In genomic region chr10:96460617-96461338, GRCm38 (mm10) we compare ENCODE assay signal across 10 mouse cellular contexts.
A peak's percentile ranks its signal among the peaks of the same experiment; 100 is the strongest.
DNase-seq lines count a peak whose midpoint lies in the region; ATAC-seq and TF ChIP-seq lines count a peak whose summit lies in the region.
"Had no signal": no experiment of that assay in that cellular context is flagged by ENCODE, and none has a peak within 500 bp of the region (broad histone marks: within the 10 kb centered on the region; RNA-seq: fewer than 3 reads in every experiment).

No protein-coding gene starts in this region.

- no peak overlapping the region for H3K9ac ChIP-seq in limb, embryonic 14.5 days (ENCODE audit: low read depth, low read length, severe bottlenecking)
- H3K9ac ChIP-seq: heart, embryonic 13.5 days had no signal

- peak; percentile 44; the same call in 1 of the 2 replicates for ATAC-seq in limb, embryonic 14.5 days (ENCODE audit: low FRiP score, low read depth)

- no peaks in the 10 kb centered on the region for H3K9me3 ChIP-seq in forebrain, embryonic 10.5 days
- no peaks in the 10 kb centered on the region for H3K9me3 ChIP-seq in limb, embryonic 14.5 days (ENCODE audit: control insufficient read depth, low read length)
- H3K9me3 ChIP-seq: heart, embryonic 13.5 days had no signal

- H3K27ac ChIP-seq in forebrain, embryonic 10.5 days = peak overlapping the region; percentile 80
- no peak overlapping the region; the same call in 1 of the 2 replicates for H3K27ac ChIP-seq in limb, embryonic 14.5 days (replicated peaks; ENCODE audit: low read depth, low read length)
- H3K27ac ChIP-seq: heart, embryonic 13.5 days had no signal

- H3K27me3 ChIP-seq in forebrain, embryonic 10.5 days (ENCODE audit: poor library complexity, severe bottlenecking) = no peaks in the 10 kb centered on the region
- H3K27me3 ChIP-seq in limb, embryonic 14.5 days (ENCODE audit: control insufficient read depth, insufficient read depth, low read length) = no peaks in the 10 kb centered on the region
- H3K27me3 ChIP-seq: heart, embryonic 13.5 days had no signal

- DNase-seq in embryo, embryonic 10 days (ENCODE audit: low spot score) = peak; percentile 13
- no peak for DNase-seq in embryo, embryonic 9.5 days (ENCODE audit: extremely low spot score)
- peak; percentile 48 for DNase-seq in CD4-positive, CD25-positive, alpha-beta regulatory T cell, adult 2 months (ENCODE audit: low read depth, low spot score)
- DNase-seq in forebrain, embryonic 10.5 days (ENCODE audit: extremely low spot score, low spot score) = peak; percentile 56
- DNase-seq in limb, embryonic 14.5 days (ENCODE audit: low spot score) = peak; percentile 73
- no peak for DNase-seq in spleen, postnatal 36 days (ENCODE audit: low spot score in 2 of 2)
- no peak for DNase-seq in cerebellum, postnatal 36 days
- DNase-seq in adrenal gland, adult 2 months = no peak
- DNase-seq: right cerebral cortex, postnatal 14 days had no signal

- TF ChIP-seq POLR2A in limb, embryonic 14.5 days (IDR thresholded peaks at IDR 0.05; ENCODE audit: borderline replicate concordance, extremely low read depth, insufficient read depth, insufficient read length) = no peak

- peak overlapping the region; percentile 40 for H3K4me2 ChIP-seq in limb, embryonic 14.5 days (replicated peaks; ENCODE audit: low read depth, low read length, severe bottlenecking)
- H3K4me2 ChIP-seq: heart, embryonic 13.5 days had no signal

- no peak overlapping the region for H3K4me3 ChIP-seq in forebrain, embryonic 10.5 days
- H3K4me3 ChIP-seq in limb, embryonic 14.5 days (replicated peaks; ENCODE audit: low read length) = no peak overlapping the region
- H3K4me3 ChIP-seq: heart, embryonic 13.5 days had no signal

- WGBS in forebrain, embryonic 10.5 days = 36% methylated on average over 10 of the region's 10 CpGs
- 18% methylated on average over 10 of the region's 10 CpGs for WGBS in limb, embryonic 14.5 days

- H3K4me1 ChIP-seq in forebrain, embryonic 10.5 days = peaks cover 36% of the 10 kb centered on the region
- peaks cover 15% of the 10 kb centered on the region; the same call in 1 of the 2 replicates for H3K4me1 ChIP-seq in limb, embryonic 14.5 days (ENCODE audit: control insufficient read depth, insufficient read depth, low read length)
- H3K4me1 ChIP-seq: heart, embryonic 13.5 days had no signal

- H3K36me3 ChIP-seq in forebrain, embryonic 10.5 days (replicated peaks) = no peaks in the 10 kb centered on the region
- H3K36me3 ChIP-seq in limb, embryonic 14.5 days (ENCODE audit: control insufficient read depth, insufficient read depth, low read length) = no peaks in the 10 kb centered on the region
- H3K36me3 ChIP-seq: heart, embryonic 13.5 days had no signal

Comparison
In these comparisons a context has a peak if more than half of its experiments do, and no peak if none do; other contexts are left out.
1. DNase-seq: peak in embryo, embryonic 10 days (single experiment), CD4-positive, CD25-positive, alpha-beta regulatory T cell, adult 2 months (single experiment), forebrain, embryonic 10.5 days (single experiment) and limb, embryonic 14.5 days (single experiment); none in embryo, embryonic 9.5 days (single experiment), spleen, postnatal 36 days (0 of 2), cerebellum, postnatal 36 days (0 of 2) and adrenal gland, adult 2 months (single experiment).